Mouse (Mus musculus) forebrain, embryonic 15.5 days (tissue): Measurements from ENCODE around the gene Atf7ip. TPM values are rescaled to one million over a fixed set of nuclear protein-coding genes. Genes with fewer than 3 reads are reported as not detected.

ENCODE experiments used
- ATAC-seq: fragments of 200-750 bp; cut with Nextera tagmentation; replicated peaks from 2 replicates; pipeline ENCODE4 v1.8.0; 2017; ENCODE audit warnings: mild to moderate bottlenecking, moderate TSS enrichment, moderate library complexity
- H3K27ac ChIP-seq: fragments of 300-500 bp; sonication (generic); replicated peaks from 2 replicates; pipeline ENCODE4 v1.5.1; 2015; ENCODE audit warnings: mild to moderate bottlenecking, inconsistent platforms
- H3K27me3 ChIP-seq: fragments of 300-500 bp; sonication (generic); 2 replicates; pipeline ENCODE4 v1.6.1; 2015; ENCODE audit warnings: inconsistent platforms
- H3K36me3 ChIP-seq: fragments of 300-500 bp; sonication (generic); 2 replicates; pipeline ENCODE4 v1.6.1; 2015; ENCODE audit warnings: mild to moderate bottlenecking, inconsistent platforms
- H3K4me1 ChIP-seq: fragments of 300-500 bp; sonication (generic); 2 replicates; pipeline ENCODE4 v1.6.1; 2015; ENCODE audit warnings: inconsistent platforms
- H3K4me2 ChIP-seq: fragments of 300-500 bp; sonication (generic); replicated peaks from 2 replicates; pipeline ENCODE4 v1.6.1; 2015; ENCODE audit warnings: mild to moderate bottlenecking, inconsistent platforms
- H3K4me3 ChIP-seq: fragments of 300-500 bp; sonication (generic); 2 replicates; pipeline ENCODE4 v1.5.1; 2015; ENCODE audit warnings: mild to moderate bottlenecking, inconsistent platforms
- H3K9ac ChIP-seq: fragments of 300-500 bp; sonication (generic); replicated peaks from 2 replicates; pipeline ENCODE4 v1.6.1; 2015; ENCODE audit warnings: mild to moderate bottlenecking, inconsistent platforms
- H3K9me3 ChIP-seq: fragments of 300-500 bp; sonication (generic); 2 replicates; pipeline ENCODE4 v1.6.1; 2016; ENCODE audit warnings: inconsistent platforms
- WGBS: fragments of 180-500 bp; shearing (Covaris S2); methylation state at CpG from one replicate; pipeline ENCODE4 v1.1.7; 2015; ENCODE audit warnings: mixed read lengths; 5-methylcytosine and 5-hydroxymethylcytosine counted together
- polyA plus RNA-seq: library from polyadenylated mRNA; unstranded; fragments of >200 nt; fragmentation: Nextera tagmentation; extraction: Ambion mirVana; gene quantifications from 2 replicates; pipeline ENCODE4 v1.2.1, GENCODE M21; 2015

Gene Atf7ip
- polyA plus RNA-seq, 1 experiment from 2014 or later: 45.6 TPM

- no peak for ATAC-seq
- no peaks in the 10 kb centered on the region for H3K9me3 ChIP-seq
- no peak overlapping the region for H3K4me2 ChIP-seq
- H3K27me3 ChIP-seq: no peaks in the 10 kb centered on the region
- no peak overlapping the region for H3K4me3 ChIP-seq
- no peak overlapping the region for H3K27ac ChIP-seq
- H3K4me1 ChIP-seq: no peaks in the 10 kb centered on the region
- no peaks in the 10 kb centered on the region for H3K36me3 ChIP-seq
- 52% methylated on average over 6 of the region's 6 CpGs for WGBS
- no peak overlapping the region for H3K9ac ChIP-seq
Observed at GRCm38 (mm10) chr6:136490516-136491475, 15.2 kb upstream of the Atf7ip start.

- Histone ChIP-seq H3K4me3 (no peak overlapping the region), H3K9me3 (no peaks in the 10 kb centered on the region), H3K36me3 (no peaks in the 10 kb centered on the region), H3K27me3 (no peaks in the 10 kb centered on the region), H3K4me2 (no peak overlapping the region), H3K27ac (no peak overlapping the region), H3K4me1 (no peaks in the 10 kb centered on the region), H3K9ac (no peak overlapping the region)
- WGBS: 94% methylated on average over 5 of the region's 5 CpGs
- no peak for ATAC-seq
Observed at GRCm38 (mm10) chr6:136491631-136492030, 14.3 kb upstream of the Atf7ip start.

GRCm38 (mm10) chr6:136492251-136492650, 13.7 kb upstream of the Atf7ip start:
- Histone ChIP-seq H3K27me3 (no peaks in the 10 kb centered on the region), H3K4me3 (no peak overlapping the region), H3K9me3 (no peaks in the 10 kb centered on the region), H3K4me2 (no peak overlapping the region), H3K27ac (no peak overlapping the region), H3K9ac (no peak overlapping the region), H3K36me3 (no peaks in the 10 kb centered on the region), H3K4me1 (no peaks in the 10 kb centered on the region)
- no peak for ATAC-seq
- 95% methylated on average over 4 of the region's 4 CpGs for WGBS

- no peaks in the 10 kb centered on the region for H3K27me3 ChIP-seq
- H3K4me2 ChIP-seq: no peak overlapping the region
- H3K9ac ChIP-seq: no peak overlapping the region
- no peaks in the 10 kb centered on the region for H3K9me3 ChIP-seq
- no peaks in the 10 kb centered on the region for H3K36me3 ChIP-seq
- H3K4me1 ChIP-seq: no peaks in the 10 kb centered on the region
- no peak overlapping the region for H3K27ac ChIP-seq
- no peak overlapping the region for H3K4me3 ChIP-seq
- WGBS: 94% methylated on average over 7 of the region's 7 CpGs
- ATAC-seq: no peak
Observed at GRCm38 (mm10) chr6:136493486-136493885, 12.5 kb upstream of the Atf7ip start.

GRCm38 (mm10) chr6:136493910-136494751, 11.8 kb upstream of the Atf7ip start:
- no peak overlapping the region for H3K27ac ChIP-seq
- H3K4me2 ChIP-seq: no peak overlapping the region
- H3K4me3 ChIP-seq: no peak overlapping the region
- WGBS: 93% methylated on average over 12 of the region's 12 CpGs
- H3K9ac ChIP-seq: no peak overlapping the region
- no peak for ATAC-seq
- H3K27me3 ChIP-seq: no peaks in the 10 kb centered on the region
- no peaks in the 10 kb centered on the region for H3K36me3 ChIP-seq
- H3K9me3 ChIP-seq: no peaks in the 10 kb centered on the region
- H3K4me1 ChIP-seq: no peaks in the 10 kb centered on the region

GRCm38 (mm10) chr6:136495023-136495422, 10.9 kb upstream of the Atf7ip start:
- H3K27ac ChIP-seq: no peak overlapping the region
- H3K9ac ChIP-seq: no peak overlapping the region
- no peaks in the 10 kb centered on the region for H3K4me1 ChIP-seq
- ATAC-seq: no peak
- no peaks in the 10 kb centered on the region for H3K9me3 ChIP-seq
- 97% methylated on average over 12 of the region's 12 CpGs for WGBS
- H3K36me3 ChIP-seq: no peaks in the 10 kb centered on the region
- no peaks in the 10 kb centered on the region for H3K27me3 ChIP-seq
- no peak overlapping the region for H3K4me3 ChIP-seq
- H3K4me2 ChIP-seq: no peak overlapping the region

GRCm38 (mm10) chr6:136497744-136498143, 8.2 kb upstream of the Atf7ip start:
- no peaks in the 10 kb centered on the region for H3K27me3 ChIP-seq
- H3K9ac ChIP-seq: no peak overlapping the region
- H3K36me3 ChIP-seq: no peaks in the 10 kb centered on the region
- no peak overlapping the region for H3K27ac ChIP-seq
- H3K4me3 ChIP-seq: no peak overlapping the region
- no peaks in the 10 kb centered on the region for H3K4me1 ChIP-seq
- no peaks in the 10 kb centered on the region for H3K9me3 ChIP-seq
- H3K4me2 ChIP-seq: no peak overlapping the region
- no peak for ATAC-seq
- 73% methylated on average over 5 of the region's 5 CpGs for WGBS

- 52% methylated on average over 10 of the region's 10 CpGs for WGBS
- Histone ChIP-seq H3K36me3 (no peaks in the 10 kb centered on the region), H3K4me3 (no peak overlapping the region), H3K27me3 (no peaks in the 10 kb centered on the region), H3K9ac (no peak overlapping the region), H3K9me3 (no peaks in the 10 kb centered on the region), H3K27ac (no peak overlapping the region), H3K4me2 (no peak overlapping the region), H3K4me1 (no peaks in the 10 kb centered on the region)
- no peak for ATAC-seq
Observed at GRCm38 (mm10) chr6:136499292-136499977, 6.5 kb upstream of the Atf7ip start.

GRCm38 (mm10) chr6:136508652-136509051, 2.7 kb downstream of the Atf7ip start:
- H3K36me3 ChIP-seq: no peaks in the 10 kb centered on the region
- H3K4me1 ChIP-seq: no peaks in the 10 kb centered on the region
- H3K9me3 ChIP-seq: no peaks in the 10 kb centered on the region
- no peak for ATAC-seq
- 95% methylated on average over 3 of the region's 3 CpGs for WGBS
- no peak overlapping the region for H3K4me3 ChIP-seq
- H3K27me3 ChIP-seq: no peaks in the 10 kb centered on the region
- H3K4me2 ChIP-seq: no peak overlapping the region
- H3K9ac ChIP-seq: no peak overlapping the region
- H3K27ac ChIP-seq: no peak overlapping the region

GRCm38 (mm10) chr6:136510945-136511344, 5.0 kb downstream of the Atf7ip start:
- no peak overlapping the region for H3K4me3 ChIP-seq
- H3K9me3 ChIP-seq: no peaks in the 10 kb centered on the region
- H3K36me3 ChIP-seq: no peaks in the 10 kb centered on the region
- no peak overlapping the region for H3K9ac ChIP-seq
- H3K27ac ChIP-seq: no peak overlapping the region
- WGBS: 45% methylated on average over 7 of the region's 7 CpGs
- H3K4me2 ChIP-seq: no peak overlapping the region
- H3K4me1 ChIP-seq: no peaks in the 10 kb centered on the region
- no peak for ATAC-seq
- no peaks in the 10 kb centered on the region for H3K27me3 ChIP-seq

- H3K27ac ChIP-seq: no peak overlapping the region
- no peaks in the 10 kb centered on the region for H3K36me3 ChIP-seq
- no peaks in the 10 kb centered on the region for H3K4me1 ChIP-seq
- no peak overlapping the region for H3K4me3 ChIP-seq
- H3K9ac ChIP-seq: no peak overlapping the region
- H3K4me2 ChIP-seq: no peak overlapping the region
- no peaks in the 10 kb centered on the region for H3K9me3 ChIP-seq
- H3K27me3 ChIP-seq: no peaks in the 10 kb centered on the region
- ATAC-seq: no peak
- 79% methylated on average over 3 of the region's 3 CpGs for WGBS
Observed at GRCm38 (mm10) chr6:136512351-136512750, 6.4 kb downstream of the Atf7ip start.

- Histone ChIP-seq H3K4me1 (peaks cover 4% of the 10 kb centered on the region), H3K4me3 (no peak overlapping the region), H3K27ac (no peak overlapping the region), H3K36me3 (no peaks in the 10 kb centered on the region), H3K27me3 (no peaks in the 10 kb centered on the region), H3K4me2 (no peak overlapping the region), H3K9ac (no peak overlapping the region), H3K9me3 (no peaks in the 10 kb centered on the region)
- no peak for ATAC-seq
- WGBS: 95% methylated on average over 6 of the region's 6 CpGs
Observed at GRCm38 (mm10) chr6:136516626-136517025, 10.7 kb downstream of the Atf7ip start.
